Mouse (Mus musculus): ENCODE measurements around the gene Gm6614. TPM values are rescaled to one million over a fixed set of nuclear protein-coding genes. Genes with fewer than 3 reads are reported as not detected.

Gm6614 gene
- total and polyA plus RNA-seq, 3 experiments: not detected

DNA sequence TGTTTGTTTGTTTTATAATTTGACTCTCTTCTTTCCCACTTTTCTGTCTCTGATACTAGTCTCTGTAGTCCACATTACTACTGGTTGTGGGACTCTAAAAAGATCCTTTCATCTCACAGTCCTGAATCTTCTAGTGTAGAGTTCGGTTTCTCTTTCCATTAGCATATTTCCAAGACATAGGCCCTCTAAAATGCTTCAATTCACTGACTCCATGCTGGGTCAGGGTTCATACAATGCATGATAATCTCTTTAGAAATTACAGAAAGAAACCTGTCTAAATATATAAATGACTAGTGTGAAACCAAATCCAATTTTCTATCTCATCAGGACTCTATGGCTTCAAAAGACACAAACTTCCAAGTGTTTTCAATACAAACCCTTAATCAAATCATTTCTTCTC lies 36.5 kb upstream of the Gm6614 start:
- Histone ChIP-seq H3K27ac (ENCODE audit: control insufficient read depth, low read depth, low read length) (no peak overlapping the region), H3K27me3 (ENCODE audit: control insufficient read depth in 1 of 2, insufficient read depth in 2 of 2, low read length in 2 of 2) (no peaks in the 10 kb centered on the region), H3K9ac (ENCODE audit: control insufficient read depth, low read depth, low read length, poor library complexity, severe bottlenecking) (no peak overlapping the region), H3K36me3 (ENCODE audit: control insufficient read depth in 1 of 2, insufficient read depth in 2 of 2, low read length in 2 of 2) (no peaks in the 10 kb centered on the region), H3K9me3 (replicated peaks; ENCODE audit: insufficient read depth, low read length) (no peaks in the 10 kb centered on the region), H3K4me3 (ENCODE audit: control insufficient read depth in 1 of 2, insufficient read depth in 1 of 2, low read depth in 2 of 2, low read length in 2 of 2) (no peak overlapping the region), H3K4me1 (ENCODE audit: control insufficient read depth in 1 of 2, insufficient read depth in 2 of 2, low read length in 2 of 2) (no peaks in the 10 kb centered on the region), H3K79me2 (ENCODE audit: control insufficient read depth, insufficient read depth, low read length, poor library complexity) (no peaks in the 10 kb centered on the region)
- no peak for DNase-seq (ENCODE audit: low read depth, low spot score)
- TF ChIP-seq ZMIZ1 (IDR thresholded peaks at IDR 0.05; ENCODE audit: low read depth, low read length) (no peak), BHLHE40 (IDR thresholded peaks at IDR 0.05; ENCODE audit: borderline replicate concordance, low read depth, low read length) (no peak), KAT2A (conservative IDR thresholded peaks at IDR 0.05; ENCODE audit: low read depth, low read length) (no peak), TBP (IDR thresholded peaks at IDR 0.05; ENCODE audit: low read depth, low read length) (no peak), NRF1 (IDR thresholded peaks at IDR 0.05; ENCODE audit: insufficient read depth, low read depth, low read length, poor library complexity, severe bottlenecking) (no peak), MEF2A (IDR thresholded peaks at IDR 0.05; ENCODE audit: extremely low read depth, insufficient replicate concordance, low read depth, low read length, poor library complexity, severe bottlenecking) (no peak), ZC3H11A (IDR thresholded peaks at IDR 0.05; ENCODE audit: low read depth, low read length) (no peak), POLR2AphosphoS5 (IDR thresholded peaks at IDR 0.05; ENCODE audit: borderline replicate concordance, low read depth, low read length) (no peak), POLR2A (IDR thresholded peaks at IDR 0.05; ENCODE audit: control insufficient read depth in 1 of 2, insufficient read depth in 1 of 2, low read depth in 1 of 2, low read length in 2 of 2, poor library complexity in 1 of 2) (no peak), E2F4 (IDR thresholded peaks at IDR 0.05; ENCODE audit: borderline replicate concordance, low read depth, low read length) (no peak), MAX (IDR thresholded peaks at IDR 0.05; ENCODE audit: low read length) (no peak), SMC3 (IDR thresholded peaks at IDR 0.05; ENCODE audit: low read depth, low read length) (no peak), UBTF (IDR thresholded peaks at IDR 0.05; ENCODE audit: borderline replicate concordance, insufficient read depth, low read depth, low read length) (no peak), GABPA (IDR thresholded peaks at IDR 0.05; ENCODE audit: low read depth, low read length) (no peak), HCFC1 (IDR thresholded peaks at IDR 0.05; ENCODE audit: low read depth, low read length) (no peak), POLR2AphosphoS2 (IDR thresholded peaks at IDR 0.05; ENCODE audit: low read length) (no peak), MAFK (IDR thresholded peaks at IDR 0.05; ENCODE audit: borderline replicate concordance, low read depth, low read length) (no peak)

DNA sequence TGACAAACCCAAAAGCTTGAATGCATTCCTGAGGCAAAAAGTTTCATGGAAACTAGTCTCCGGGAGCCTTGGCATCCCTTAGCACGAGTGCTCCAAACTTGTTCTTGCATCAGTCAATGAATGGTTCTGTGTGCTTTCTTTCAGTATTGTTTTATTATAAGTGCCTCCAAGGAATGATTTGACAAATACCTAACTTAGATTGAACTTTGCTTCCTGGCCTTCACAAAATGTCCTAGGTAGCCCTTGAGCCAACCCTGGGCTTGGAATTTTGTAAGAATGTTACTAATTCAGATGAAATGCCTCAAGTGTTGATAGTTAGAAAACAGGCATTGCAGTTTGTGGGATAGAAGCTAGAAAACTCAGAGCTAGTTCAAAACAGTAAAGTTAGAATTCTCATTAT lies 34.5 kb upstream of the Gm6614 start:
- no peak overlapping the region for H3K9ac ChIP-seq (ENCODE audit: control insufficient read depth, low read depth, low read length, poor library complexity, severe bottlenecking)
- no peaks in the 10 kb centered on the region for H3K9me3 ChIP-seq (replicated peaks; ENCODE audit: insufficient read depth, low read length)
- no peak for DNase-seq (ENCODE audit: low read depth, low spot score)
- TF ChIP-seq MAX (IDR thresholded peaks at IDR 0.05; ENCODE audit: low read length) (no peak), CHD1 (IDR thresholded peaks at IDR 0.05; ENCODE audit: low read depth, low read length) (no peak), SIN3A (IDR thresholded peaks at IDR 0.05; ENCODE audit: low read length) (no peak), NELFE (IDR thresholded peaks at IDR 0.05; ENCODE audit: low read depth, low read length) (no peak), ETS1 (IDR thresholded peaks at IDR 0.05; ENCODE audit: low read depth, low read length) (no peak), JUND (IDR thresholded peaks at IDR 0.05; ENCODE audit: low read depth, low read length) (no peak), KAT2A (conservative IDR thresholded peaks at IDR 0.05; ENCODE audit: low read depth, low read length) (no peak)
- H3K4me3 ChIP-seq (ENCODE audit: control insufficient read depth in 1 of 2, insufficient read depth in 1 of 2, low read depth in 2 of 2, low read length in 2 of 2): no peak overlapping the region
- H3K4me1 ChIP-seq (ENCODE audit: control insufficient read depth in 1 of 2, insufficient read depth in 2 of 2, low read length in 2 of 2): no peaks in the 10 kb centered on the region
- no peaks in the 10 kb centered on the region for H3K27me3 ChIP-seq (ENCODE audit: control insufficient read depth in 1 of 2, insufficient read depth in 2 of 2, low read length in 2 of 2)
- no peak overlapping the region for H3K27ac ChIP-seq (ENCODE audit: control insufficient read depth, low read depth, low read length)
- no peaks in the 10 kb centered on the region for H3K79me2 ChIP-seq (ENCODE audit: control insufficient read depth, insufficient read depth, low read length, poor library complexity)
- H3K36me3 ChIP-seq (ENCODE audit: control insufficient read depth in 1 of 2, insufficient read depth in 2 of 2, low read length in 2 of 2): no peaks in the 10 kb centered on the region
